Mouse (Mus musculus): ENCODE results near the gene Kmt2a. TPM values are rescaled to one million over a fixed set of nuclear protein-coding genes. Genes with fewer than 3 reads are reported as not detected.

Kmt2a gene
- total RNA-seq, 4 experiments from 2014 or later: 22.2 to 33.6 (median 29.8) TPM

DNA sequence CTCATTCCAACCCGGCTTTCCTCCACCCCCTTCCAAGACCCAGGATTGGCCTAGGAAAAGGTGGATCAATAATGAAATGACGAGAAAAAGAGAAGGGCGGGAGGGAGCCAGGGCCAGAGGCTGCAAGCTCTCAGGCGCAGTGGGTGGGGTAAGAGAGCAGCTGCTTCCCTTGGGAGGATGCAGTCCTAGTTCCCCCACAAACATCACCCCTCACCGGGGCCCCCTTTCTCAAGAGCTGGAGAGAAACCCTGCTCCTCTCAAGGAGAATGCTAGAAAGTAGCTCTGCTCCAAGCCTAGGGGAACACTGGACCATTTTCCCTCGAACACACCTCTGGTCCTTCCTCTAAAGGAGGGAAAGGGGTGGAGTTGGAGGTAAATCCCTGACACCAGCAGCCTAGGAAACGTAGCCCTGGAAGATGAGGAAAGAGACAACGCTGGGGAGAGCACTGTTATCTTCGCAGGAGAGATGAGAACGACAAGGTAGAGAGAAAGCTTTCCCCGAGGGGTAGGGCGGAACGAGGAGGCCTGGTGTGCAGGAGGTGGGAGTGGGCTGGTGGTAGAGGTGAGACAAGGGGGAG is 1.3 kb downstream of the Kmt2a start:
- no peak for DNase-seq (ENCODE audit: low spot score)

DNA sequence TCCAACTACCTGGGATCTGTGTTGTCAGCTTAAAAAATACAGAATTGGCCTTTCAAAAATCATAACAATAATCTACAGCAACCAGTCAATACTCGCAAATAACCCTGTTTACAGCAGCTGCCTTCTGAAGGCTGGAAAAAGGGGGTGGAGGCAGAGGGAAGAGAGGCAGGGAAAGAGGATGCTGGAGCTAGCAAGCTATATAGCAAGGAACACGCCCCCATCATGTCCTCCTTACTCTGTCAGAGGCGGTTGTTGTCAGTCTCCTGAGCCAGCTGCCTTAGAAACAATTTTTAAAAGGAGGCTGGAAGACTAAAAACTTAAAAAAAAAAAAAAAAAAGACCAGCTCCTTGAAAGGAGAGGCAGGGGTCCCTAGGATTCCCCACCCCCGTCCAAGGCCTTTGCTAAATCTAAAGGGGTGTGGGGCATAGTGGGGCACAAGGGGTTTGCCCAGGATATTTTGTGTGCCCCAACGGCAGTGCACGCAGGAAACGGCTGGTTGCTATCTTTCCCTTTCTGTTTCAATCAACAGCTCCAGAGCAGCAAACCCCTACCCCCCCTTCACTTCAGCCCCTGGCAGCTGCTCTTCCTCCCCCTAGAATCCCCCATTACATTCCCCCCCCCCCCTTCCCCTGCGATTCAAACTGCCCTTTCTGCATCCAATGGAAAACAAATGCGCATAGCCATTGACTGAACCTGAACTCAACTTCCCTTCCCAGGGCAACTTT is 2.2 kb downstream of the Kmt2a start:
- DNase-seq (ENCODE audit: low spot score): no peak

DNA sequence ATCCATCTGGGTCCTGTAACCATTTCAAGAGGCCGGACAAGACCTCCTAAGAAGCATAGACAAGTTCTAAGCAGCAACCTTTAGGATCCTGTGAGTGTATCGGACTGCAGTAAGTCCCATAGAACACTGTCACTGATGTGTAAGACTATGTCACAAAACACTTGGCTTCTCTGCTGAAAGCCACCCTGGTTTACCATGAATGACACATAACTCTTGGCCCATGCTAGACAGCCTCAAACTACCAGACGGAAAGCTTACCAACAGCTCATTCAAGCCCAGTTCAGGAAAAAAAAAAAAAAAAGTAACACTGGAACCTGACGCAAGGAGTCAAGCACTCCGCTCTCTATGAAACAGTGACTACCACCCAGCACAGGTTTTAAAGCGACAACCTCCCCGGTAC is 3.4 kb downstream of the Kmt2a start:
- no peak for DNase-seq (ENCODE audit: low spot score)

DNA sequence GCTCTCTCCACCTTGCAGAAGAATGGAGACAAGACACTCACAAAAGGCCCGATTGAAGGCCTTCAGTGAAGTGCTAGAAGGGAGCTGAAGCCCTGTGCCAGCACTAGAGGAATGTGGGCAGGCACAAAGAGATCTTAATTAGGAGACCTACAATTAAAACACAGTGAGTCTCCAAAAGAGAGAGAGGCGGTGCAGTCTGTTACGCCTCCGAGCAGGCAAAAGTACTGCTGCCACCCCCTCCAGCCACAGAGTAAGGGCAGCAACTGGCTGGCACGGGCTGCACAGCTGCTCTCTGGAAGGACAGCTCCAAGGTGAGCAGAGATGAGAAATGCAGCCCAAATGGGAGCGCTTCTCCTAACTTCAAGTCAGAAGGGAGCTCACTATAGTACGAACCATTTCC is 5.6 kb downstream of the Kmt2a start:
- no peak for DNase-seq (ENCODE audit: low spot score)

DNA sequence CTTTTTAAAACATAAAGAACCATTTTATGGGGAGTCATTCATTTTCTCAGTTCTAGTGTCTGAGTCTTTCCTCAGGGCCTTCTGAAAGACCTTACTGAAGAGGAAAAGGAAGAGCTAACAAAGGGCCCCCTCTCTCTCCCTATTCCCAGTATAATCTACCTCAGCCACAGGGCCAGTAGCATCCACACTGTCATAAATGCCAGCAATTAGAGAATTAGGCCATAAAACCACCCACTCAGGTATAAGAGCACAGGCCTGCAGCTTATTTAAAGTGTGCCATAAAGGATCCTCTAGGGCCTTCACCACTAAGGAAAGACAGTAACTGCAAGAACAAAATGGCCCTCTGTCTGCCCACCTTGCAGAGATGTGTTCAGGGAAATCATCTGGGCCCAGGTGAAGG is 6.9 kb downstream of the Kmt2a start:
- DNase-seq (ENCODE audit: low spot score): no peak

DNA sequence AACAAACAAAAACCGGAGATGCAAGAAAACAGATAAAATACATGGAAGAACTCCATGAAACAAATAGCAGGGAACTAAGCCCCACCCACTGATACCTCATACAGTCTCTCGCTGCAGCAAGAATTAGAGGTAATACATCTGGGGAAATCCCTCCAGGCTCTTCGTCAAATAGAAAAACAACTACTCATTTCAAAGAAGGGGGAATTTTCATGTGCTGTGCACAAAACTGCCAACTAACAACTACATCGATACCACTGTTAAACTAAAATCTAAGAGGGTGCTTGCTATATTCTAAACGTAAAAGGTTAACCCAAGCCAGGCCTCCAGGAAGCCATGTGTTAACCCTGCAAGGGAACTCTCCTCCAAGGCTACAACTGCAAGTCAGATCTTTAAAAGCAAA is 7.4 kb downstream of the Kmt2a start:
- no peak for DNase-seq (ENCODE audit: low spot score)

DNA sequence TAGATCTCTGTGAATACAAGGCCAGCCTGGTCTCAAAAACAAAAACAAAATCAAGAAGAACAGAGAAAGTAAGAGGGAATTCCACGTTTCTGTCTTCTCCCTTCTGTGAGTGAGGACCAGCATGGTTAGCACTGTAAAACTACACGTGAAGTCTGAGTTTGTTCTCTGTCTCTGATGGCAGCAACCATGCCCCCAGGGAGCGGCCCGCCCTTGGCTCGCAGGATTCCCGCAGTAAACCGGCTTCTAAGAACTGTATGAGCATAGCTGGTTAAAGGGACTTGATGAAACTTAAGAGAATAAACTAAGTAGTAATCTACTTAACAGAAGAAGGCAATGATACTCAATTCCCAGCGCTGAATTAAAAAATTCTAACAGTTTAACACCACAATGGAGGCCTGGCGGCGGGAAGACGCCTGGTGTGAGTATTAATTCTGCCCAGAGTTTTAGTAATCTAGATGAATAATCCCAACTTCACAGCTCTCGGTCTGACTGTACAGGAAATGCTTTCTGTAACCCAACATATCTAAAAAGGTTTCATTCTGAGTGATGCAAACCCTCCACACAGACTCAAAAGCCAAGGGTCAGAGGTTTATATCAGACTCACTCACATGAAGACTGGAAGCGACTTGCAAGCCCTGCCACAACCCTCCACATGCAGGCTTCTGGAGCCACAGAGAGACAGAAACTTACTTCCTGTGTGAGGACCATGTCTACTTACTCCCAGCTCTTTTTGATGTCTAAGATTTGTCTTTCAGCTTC is 12.6 kb downstream of the Kmt2a start:
- DNase-seq (ENCODE audit: low spot score): no peak

DNA sequence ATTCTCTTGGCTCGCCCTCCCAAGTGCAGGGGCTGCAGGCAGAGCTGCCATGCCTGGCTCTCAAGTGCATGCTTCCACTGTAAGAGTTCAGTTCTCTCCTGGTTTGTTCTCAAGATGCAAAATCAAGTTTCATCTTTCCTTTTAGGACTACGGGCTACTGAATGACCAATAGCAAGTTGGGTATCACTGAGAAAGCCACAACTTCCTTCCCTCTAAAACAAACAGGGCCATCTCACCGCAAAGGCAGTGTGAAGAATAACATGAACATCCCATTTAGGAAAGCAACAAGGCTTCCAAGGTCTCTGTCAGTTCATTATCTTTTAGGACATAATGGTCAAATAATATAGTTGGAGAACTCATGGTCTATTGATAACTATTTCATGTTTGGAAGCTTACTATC is 13.4 kb downstream of the Kmt2a start:
- DNase-seq (ENCODE audit: low spot score): no peak

DNA sequence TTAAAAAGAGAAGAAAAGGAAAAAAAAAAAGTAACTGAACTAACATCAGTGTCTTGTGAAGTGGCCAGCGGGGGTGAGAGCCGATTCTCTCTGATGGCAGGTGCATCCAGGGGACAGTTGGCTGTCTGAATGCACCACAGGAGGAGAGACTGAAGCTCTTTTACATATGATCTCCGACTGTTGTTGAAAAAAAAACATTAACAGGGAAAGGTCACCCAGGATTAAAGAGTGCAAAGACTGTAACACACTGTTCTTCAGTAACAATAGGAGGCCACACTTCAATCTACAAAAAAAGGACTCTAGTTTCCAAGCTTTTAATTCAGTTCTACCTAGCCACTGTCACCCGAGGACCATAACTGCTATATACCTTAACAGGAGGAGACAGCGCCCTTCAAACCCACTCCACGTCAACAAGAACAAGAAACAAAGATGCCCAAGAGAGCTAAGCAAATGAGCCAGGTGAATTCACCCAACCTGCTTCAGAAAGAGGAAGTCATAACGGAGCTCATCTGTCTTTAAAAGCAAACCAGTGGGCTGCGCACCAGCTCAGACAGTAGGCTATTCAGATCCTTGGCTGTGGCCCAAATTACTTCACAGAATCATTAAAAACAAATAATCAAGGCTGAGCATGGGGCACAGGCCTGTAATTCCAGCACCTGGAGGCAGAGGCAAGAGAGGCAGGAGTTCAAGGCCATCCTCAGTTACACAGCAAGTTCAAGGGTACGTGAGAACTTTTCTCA is 14.4 kb downstream of the Kmt2a start:
- no peak for DNase-seq (ENCODE audit: low spot score)

DNA sequence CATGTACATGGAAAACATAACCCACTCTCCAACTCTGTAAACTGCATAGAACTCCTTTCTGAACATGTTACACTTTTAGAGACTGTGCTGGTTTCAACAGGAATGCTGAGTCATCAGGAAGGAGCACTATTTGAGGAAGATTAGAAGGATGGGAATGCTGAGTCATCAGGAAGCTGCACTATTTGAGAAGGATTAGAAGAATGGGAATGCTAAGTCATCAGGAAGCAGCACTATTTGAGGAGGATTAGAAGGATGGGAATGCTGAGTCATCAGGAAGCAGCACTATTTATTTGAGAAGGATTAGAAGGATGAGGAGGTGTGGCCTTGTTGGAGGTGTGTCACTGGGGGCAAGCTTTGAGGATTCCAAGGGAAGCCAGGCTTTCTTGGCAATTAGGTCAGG is 20.0 kb downstream of the Kmt2a start:
- no peak for DNase-seq (ENCODE audit: low spot score)

DNA sequence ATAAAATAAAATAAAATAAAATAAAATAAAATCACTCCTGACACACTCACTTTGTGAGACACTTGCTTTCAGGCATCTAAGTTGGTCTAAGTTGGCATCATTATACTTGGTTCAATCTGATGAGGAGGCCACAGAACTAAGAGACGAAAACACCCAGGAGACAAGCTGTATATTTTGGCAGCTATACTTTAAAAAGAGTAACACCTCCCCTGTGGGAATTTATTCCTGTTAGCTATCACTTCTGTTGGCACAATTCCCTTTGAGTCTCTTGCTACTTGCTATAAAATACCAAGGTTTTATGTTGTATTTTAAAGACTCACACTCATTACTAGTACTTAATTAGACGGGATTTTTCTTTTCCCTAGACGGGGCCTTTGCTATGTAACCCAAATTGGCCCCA is 22.4 kb downstream of the Kmt2a start:
- no peak for DNase-seq (ENCODE audit: low spot score)

DNA sequence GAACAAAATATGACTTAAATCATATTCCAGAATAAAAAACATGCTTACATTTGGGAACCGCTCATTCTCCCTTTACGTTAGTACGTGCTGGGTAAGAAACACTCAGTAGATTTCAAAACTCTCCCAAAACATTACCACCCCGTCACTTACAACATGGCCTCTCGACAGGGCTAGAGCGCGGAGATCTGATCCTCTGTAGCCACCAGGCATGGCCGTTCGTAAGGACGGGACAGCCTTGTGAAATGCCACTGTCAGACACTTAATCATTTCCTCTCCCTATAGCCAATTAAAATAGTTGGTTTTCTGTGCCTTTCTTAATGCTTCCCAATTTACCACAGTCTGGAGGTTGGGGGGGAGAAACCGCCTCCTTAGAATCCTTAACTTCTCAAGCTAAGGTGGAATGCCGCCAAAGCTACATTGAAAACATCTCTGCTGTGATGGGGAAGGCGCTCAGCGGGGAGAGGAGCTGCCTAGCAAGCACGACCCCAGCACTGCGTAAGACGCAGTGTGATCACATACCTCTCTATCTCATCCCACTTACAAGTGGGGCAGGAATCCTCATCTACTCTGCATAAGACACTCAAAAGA is 23.6 kb downstream of the Kmt2a start:
- no peak for DNase-seq (ENCODE audit: low spot score)

DNA sequence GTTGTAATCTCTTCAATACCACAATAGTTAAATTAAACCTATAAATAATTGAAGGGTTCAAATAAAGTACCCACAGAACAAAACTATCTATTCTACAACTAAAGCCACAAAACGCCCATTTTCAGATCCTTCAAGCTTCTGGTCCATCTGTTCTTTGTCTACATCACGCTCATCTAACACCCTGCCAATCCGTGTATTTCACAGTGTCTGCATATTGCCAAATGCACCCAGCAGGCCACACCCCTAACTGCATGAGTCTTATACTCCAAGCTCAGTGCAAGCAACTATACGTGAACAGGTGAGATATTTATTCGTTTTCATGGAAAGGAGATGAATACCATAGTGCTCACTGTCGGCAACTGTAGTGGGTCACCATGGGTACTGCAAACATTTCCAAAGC is 25.9 kb downstream of the Kmt2a start:
- no peak for DNase-seq (ENCODE audit: low spot score)

DNA sequence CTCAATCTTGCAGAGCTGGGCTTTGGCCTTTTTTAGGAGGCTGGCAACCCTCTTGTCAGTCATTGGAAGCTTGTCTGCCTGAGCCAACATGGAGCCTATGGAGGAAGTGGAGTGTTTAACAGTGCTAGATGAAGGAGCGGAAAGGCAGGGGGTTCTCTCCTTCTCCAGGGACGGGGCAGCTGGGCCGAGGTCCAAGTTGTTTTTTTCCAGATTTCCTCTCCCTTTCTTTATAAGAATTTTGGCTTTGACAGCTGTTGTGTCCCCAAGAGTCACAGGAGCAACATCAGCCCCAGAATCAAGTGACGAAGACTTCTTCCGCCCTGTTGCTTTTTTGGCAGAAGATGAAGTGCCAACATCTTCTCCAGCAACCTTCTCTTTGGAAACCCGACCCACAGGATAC is 33.6 kb downstream of the Kmt2a start:
- DNase-seq (ENCODE audit: low spot score): peak; percentile 36

DNA sequence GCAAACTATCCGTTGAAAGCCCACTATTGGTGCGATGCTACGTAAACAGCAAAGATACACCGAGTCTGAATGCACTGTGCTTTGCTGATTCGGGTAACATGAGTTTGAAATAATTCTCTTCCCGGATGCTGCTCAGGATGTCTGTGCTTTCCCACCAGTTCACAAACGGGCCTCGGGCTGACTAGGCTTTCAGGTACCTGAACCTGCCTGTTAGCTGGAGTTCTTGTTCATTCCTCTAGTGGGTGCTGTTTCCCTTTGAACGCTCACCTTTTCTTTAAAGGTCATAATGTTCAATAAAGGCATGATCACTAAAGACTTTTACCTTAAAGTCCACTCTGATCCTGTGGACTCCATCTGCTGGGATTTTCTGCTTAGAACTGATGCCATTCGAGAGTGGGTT is 39.9 kb downstream of the Kmt2a start:
- peak; percentile 33 for DNase-seq (ENCODE audit: low spot score)

DNA sequence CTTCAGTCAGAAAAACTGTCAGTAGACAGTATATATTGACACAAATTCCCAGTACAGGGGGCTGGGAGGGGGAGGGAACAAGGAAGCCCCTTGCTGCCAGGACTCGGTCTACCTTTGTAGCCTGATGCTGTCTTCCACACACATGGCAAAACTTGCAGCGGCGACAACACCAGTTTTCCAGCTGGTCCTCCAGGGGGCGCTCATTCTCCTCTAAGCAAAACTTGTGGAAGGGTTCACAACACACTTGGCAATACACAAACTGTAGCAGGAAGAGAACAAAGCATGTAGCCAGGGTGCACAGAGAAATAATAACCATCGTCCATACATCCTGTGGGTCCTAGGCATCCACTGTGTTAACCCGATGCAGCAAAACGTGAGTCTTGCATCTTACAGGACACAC is 44.7 kb downstream of the Kmt2a start:
- DNase-seq (ENCODE audit: low spot score): peak; percentile 61

DNA sequence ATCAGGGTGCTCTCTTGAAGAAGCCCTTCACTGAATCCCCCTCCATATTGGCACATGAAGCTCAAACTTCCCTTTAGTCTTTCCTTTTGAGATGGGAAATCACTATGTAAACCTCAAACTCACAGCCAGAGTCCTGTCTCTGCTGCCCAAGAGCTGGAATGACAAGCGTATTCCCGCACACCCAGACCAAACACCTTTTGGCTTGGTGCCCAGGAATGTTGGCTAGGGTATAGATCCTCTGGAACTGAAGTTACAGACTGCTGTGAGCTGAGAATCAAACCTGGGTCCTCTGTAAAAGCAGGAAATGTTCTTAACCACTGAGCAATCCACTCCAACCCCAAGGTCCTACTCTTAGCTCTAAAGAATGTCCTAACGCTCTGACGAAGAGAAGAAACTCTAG is 48.7 kb downstream of the Kmt2a start:
- DNase-seq (ENCODE audit: low spot score): no peak

DNA sequence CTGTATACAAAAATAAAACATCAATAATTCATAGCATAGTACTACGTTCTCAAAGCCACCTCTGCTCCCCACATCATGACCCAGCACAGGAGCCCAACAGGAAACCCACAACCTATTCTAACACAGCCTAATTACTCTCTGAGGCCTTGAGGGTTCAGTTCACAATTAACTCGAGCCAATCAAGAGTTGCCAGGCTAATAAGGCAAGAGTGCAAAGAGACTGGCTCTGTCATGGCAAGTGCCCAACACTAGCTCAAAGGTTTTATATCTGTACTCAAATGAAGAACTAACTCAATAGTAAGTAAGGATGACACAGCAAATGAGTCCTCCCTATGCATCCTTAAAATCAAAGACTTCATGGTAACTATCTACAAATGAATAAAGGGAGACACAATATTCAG is 50.6 kb downstream of the Kmt2a start:
- DNase-seq (ENCODE audit: low spot score): no peak

DNA sequence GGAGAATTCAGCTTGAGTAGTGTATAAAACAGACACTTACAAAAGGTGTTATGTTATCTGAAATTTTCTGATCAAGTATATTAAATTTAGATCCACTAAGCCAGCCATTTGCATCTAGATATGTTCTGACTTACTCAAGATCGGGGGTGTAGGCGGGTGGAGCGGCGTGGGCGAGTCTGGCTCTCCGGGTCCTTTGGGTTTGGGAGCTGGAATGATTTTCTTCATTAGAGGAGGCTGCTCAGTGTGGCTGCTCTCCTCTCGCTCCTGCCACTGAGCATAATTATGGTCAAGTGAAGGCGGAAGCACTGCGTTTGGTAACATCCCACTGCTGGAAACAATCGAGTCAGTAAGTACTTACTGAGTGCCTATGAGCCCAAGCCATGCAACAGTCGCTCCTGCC is 52.2 kb downstream of the Kmt2a start:
- no peak for DNase-seq (ENCODE audit: low spot score)

DNA sequence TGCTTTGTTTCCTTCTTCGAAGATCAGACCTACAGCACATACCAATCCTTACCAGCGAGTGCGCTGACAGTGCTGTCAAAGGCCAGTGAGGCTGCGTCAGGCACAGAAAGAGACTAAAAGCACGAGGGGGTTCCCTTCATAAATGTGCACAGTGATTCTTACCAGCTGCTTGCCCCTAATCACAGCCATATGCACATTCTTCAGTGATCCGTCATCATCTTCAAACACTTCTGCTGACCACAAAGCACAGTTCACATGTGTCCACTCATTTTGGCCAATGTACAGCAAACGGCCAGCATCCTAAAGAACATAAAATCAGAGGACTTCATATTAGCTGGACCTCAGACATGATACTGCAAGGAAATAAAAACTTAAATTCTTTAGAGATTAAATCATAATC is 54.4 kb downstream of the Kmt2a start:
- no peak for DNase-seq (ENCODE audit: low spot score)

DNA sequence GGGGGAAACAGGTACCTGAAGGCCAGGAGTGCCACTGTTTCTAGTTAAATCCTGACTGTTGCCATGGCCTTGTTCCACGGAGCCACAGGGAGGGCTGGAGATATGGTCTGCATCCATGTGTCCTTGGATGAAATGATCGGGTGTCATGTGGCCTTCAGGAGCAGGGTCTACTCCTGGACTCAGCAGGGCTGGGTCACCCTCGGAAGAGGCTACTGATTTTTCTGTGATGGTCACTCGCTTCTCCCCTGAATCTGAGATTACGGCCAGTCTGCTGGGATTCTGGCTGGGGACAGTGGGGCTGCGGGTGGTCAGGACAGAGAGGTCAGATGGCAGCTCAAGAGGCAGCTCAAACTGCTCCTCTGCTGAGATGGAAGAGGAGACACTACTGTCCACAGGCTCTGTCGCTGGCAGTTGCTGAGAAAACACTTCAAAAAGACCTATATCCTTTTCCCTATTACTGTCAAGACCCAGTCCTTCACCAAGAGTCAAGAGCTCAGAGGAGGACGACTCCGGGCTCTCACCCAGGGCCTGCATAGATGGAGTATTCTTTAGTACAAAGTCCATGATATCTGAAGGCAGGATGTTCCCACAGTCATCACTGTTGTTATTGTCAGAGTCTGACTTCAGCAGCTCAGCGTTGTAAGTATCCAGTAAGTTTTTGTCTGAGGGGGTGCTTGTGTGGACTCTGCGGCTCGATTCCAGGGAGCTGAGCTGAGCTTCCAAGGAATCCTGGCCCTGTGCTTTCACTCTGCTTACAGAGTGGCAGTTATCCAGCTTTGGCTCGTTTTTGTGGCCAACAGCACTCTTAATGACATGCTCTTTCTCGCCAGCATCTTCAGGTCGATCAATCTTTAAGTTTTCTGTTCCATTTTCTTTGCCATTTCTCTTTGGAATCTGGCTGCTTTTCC is 60.9 kb downstream of the Kmt2a start:
- DNase-seq (ENCODE audit: low spot score): no peak

Data from heart, adult 8-10 months (tissue).